Mouse (Mus musculus) thymus, adult 2 months (tissue): ENCODE results near the gene Fam81b.

ENCODE experiments used
- CTCF ChIP-seq: fragments of 200-500 bp; IDR thresholded peaks from 2 replicates; pipeline ENCODE4 v1.5.1; 2012; ENCODE audit warnings: mild to moderate bottlenecking, control low read depth, low read length, moderate library complexity, borderline replicate concordance; ENCODE audit not compliant: control insufficient read depth, poor library complexity, insufficient read depth; ENCODE audit errors: extremely low read depth
- POLR2A ChIP-seq: fragments of 200-500 bp; IDR thresholded peaks from 2 replicates; pipeline ENCODE4 v1.6.1; 2012; ENCODE audit warnings: mild to moderate bottlenecking, low read length, control low read depth, moderate library complexity; ENCODE audit not compliant: control insufficient read depth, poor library complexity, insufficient read depth; ENCODE audit errors: extremely low read depth

DNA sequence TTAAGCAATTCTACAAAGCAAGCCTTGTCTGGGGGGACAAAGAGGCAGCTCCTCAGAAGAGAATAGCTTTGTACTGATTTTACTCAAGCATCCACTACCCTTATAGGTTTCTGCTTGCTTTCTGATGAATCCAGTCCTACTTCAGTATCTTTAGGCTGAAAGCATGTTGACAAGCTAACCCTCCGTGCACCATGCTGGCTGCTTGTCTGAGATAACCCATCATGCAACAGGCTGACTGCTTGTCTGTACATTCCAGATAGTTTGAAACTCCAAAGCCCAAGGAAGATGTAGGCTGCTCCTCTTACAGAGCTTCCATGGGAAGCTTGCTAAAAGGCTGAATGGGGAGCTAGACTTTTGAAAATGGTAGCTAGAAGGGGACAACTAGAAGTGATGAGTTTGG, 1.7 kb downstream of the Fam81b start:
- TF ChIP-seq CTCF (no peak), POLR2A (no peak)
